Mouse (Mus musculus): ENCODE data around the gene Gpr162.
A peak's percentile ranks its signal among the peaks of the same experiment; 100 is the strongest.
"Not testable (repeated sequence)": the region's sequence is repeated elsewhere in the genome, so short reads cannot be mapped to it uniquely, and the experiment has no call there.

Gene Gpr162

GRCm38 (mm10) chr6:124863658-124864298, at the start of gene Gpr162:
Gene Gpr162 (minus strand): TSS chr6:124863983.
- no peak for DNase-seq (ENCODE audit: low read depth, low spot score)

GRCm38 (mm10) chr6:124913214-124913613, 49.4 kb upstream of the Gpr162 start:
- no peak for DNase-seq (ENCODE audit: low read depth, low spot score)

- no peak for DNase-seq (ENCODE audit: low read depth, low spot score)
Measured at GRCm38 (mm10) chr6:124911533-124912218, 47.9 kb upstream of the Gpr162 start, which contains the start of gene Lag3. Gene Lag3 (minus strand): TSS chr6:124911705.

- no peak for DNase-seq (ENCODE audit: low read depth, low spot score)
Measured at GRCm38 (mm10) chr6:124910032-124910431, 46.2 kb upstream of the Gpr162 start.

GRCm38 (mm10) chr6:124907767-124908166, 44.0 kb upstream of the Gpr162 start:
- no peak for DNase-seq (ENCODE audit: low read depth, low spot score)

- DNase-seq (ENCODE audit: low read depth, low spot score), result no peak
Measured at GRCm38 (mm10) chr6:124904991-124905860, 41.4 kb upstream of the Gpr162 start.

GRCm38 (mm10) chr6:124904161-124904981, 40.6 kb upstream of the Gpr162 start:
- DNase-seq (ENCODE audit: low read depth, low spot score), result peak; percentile 74

GRCm38 (mm10) chr6:124903580-124904151, 39.9 kb upstream of the Gpr162 start:
- DNase-seq (ENCODE audit: low read depth, low spot score), result peak; percentile 95

GRCm38 (mm10) chr6:124901851-124902250, 38.1 kb upstream of the Gpr162 start:
- DNase-seq (ENCODE audit: low read depth, low spot score), result no peak

GRCm38 (mm10) chr6:124900801-124901480, 37.2 kb upstream of the Gpr162 start:
- no peak for DNase-seq (ENCODE audit: low read depth, low spot score)

- no peak for DNase-seq (ENCODE audit: low read depth, low spot score)
Measured at GRCm38 (mm10) chr6:124900056-124900800, 36.4 kb upstream of the Gpr162 start.

- DNase-seq (ENCODE audit: low read depth, low spot score), result no peak
Measured at GRCm38 (mm10) chr6:124898359-124898758, 34.6 kb upstream of the Gpr162 start.

- DNase-seq (ENCODE audit: low read depth, low spot score), result not testable (repeated sequence)
Measured at GRCm38 (mm10) chr6:124894113-124894512, 30.3 kb upstream of the Gpr162 start.

GRCm38 (mm10) chr6:124890997-124891396, 27.2 kb upstream of the Gpr162 start:
- DNase-seq (ENCODE audit: low read depth, low spot score), result no peak

- DNase-seq (ENCODE audit: low read depth, low spot score), result no peak
Measured at GRCm38 (mm10) chr6:124888555-124889125, 24.9 kb upstream of the Gpr162 start.

- no peak for DNase-seq (ENCODE audit: low read depth, low spot score)
Measured at GRCm38 (mm10) chr6:124887986-124888385, 24.2 kb upstream of the Gpr162 start, which contains the start of gene Cd4. Gene Cd4 (minus strand): TSS chr6:124888221.

GRCm38 (mm10) chr6:124885956-124886381, 22.2 kb upstream of the Gpr162 start:
- DNase-seq (ENCODE audit: low read depth, low spot score), result no peak

GRCm38 (mm10) chr6:124884714-124885500, 21.1 kb upstream of the Gpr162 start:
- no peak for DNase-seq (ENCODE audit: low read depth, low spot score)
